Mouse (Mus musculus) embryonic facial prominence, embryonic 11.5 days (tissue): ENCODE measurements at regions not wholly inside any gene's neighbourhood (a gene's known extent, or its start where the extent isn't known, plus 50 kb on each side); places are given as distances from the start of the nearest gene placed in this dataset.

Experiments used
- ATAC-seq: fragments of 200-750 bp; cut with Nextera tagmentation; replicated peaks from 2 replicates; pipeline ENCODE4 v1.8.0; 2017; ENCODE audit warnings: low read depth; ENCODE audit not compliant: insufficient number of reproducible peaks, low FRiP score, low TSS enrichment
- DNase-seq: peaks from one replicate; pipeline ENCODE4 v3.0.0-alpha.2; 2015; ENCODE audit warnings: low spot score
- H3K27ac ChIP-seq: fragments of 300-500 bp; sonication (generic); replicated peaks from 2 replicates; pipeline ENCODE4 v1.5.1; 2014; ENCODE audit warnings: mild to moderate bottlenecking, low read depth, low read length, control low read depth
- H3K27me3 ChIP-seq: fragments of 300-500 bp; sonication (generic); 2 replicates; pipeline ENCODE4 v1.6.1; 2014; ENCODE audit warnings: mild to moderate bottlenecking, low read length, moderate library complexity, mixed read lengths; ENCODE audit not compliant: control insufficient read depth, insufficient read depth
- H3K36me3 ChIP-seq: fragments of 300-500 bp; sonication (generic); replicated peaks from 2 replicates; pipeline ENCODE4 v1.6.1; 2014; ENCODE audit warnings: low read depth, mild to moderate bottlenecking, low read length, moderate library complexity, mixed read lengths; ENCODE audit not compliant: control insufficient read depth, insufficient read depth
- H3K4me1 ChIP-seq: fragments of 300-500 bp; sonication (generic); 2 replicates; pipeline ENCODE4 v1.6.1; 2014; ENCODE audit warnings: low read length, mixed read lengths; ENCODE audit not compliant: control insufficient read depth, insufficient read depth
- H3K4me2 ChIP-seq: fragments of 300-500 bp; sonication (generic); 2 replicates; pipeline ENCODE4 v1.6.1; 2014; ENCODE audit warnings: low read depth, mild to moderate bottlenecking, control low read depth, low read length, moderate library complexity
- H3K4me3 ChIP-seq: fragments of 300-500 bp; sonication (generic); 2 replicates; pipeline ENCODE4 v1.5.1; 2014; ENCODE audit warnings: low read depth, low read length, control low read depth
- H3K9ac ChIP-seq: fragments of 300-500 bp; sonication (generic); replicated peaks from 2 replicates; pipeline ENCODE4 v1.6.1; 2014; ENCODE audit warnings: mild to moderate bottlenecking, control low read depth, low read length
- H3K9me3 ChIP-seq: fragments of 300-500 bp; sonication (generic); replicated peaks from 2 replicates; pipeline ENCODE4 v1.6.1; 2016; ENCODE audit warnings: mild to moderate bottlenecking, low read length, inconsistent platforms, mixed read lengths; ENCODE audit not compliant: control insufficient read depth
- WGBS: fragments of 180-500 bp; shearing (Covaris S2); extraction: QIAGEN DNeasy Blood & Tissue Kit; methylation state at CpG from one replicate; pipeline ENCODE4 v1.1.7; 2014; 5-methylcytosine and 5-hydroxymethylcytosine counted together

GRCm38 (mm10) chr12:24383016-24383415, 115.1 kb upstream of the Taf1b start:
- Histone ChIP-seq H3K4me2 (no peak overlapping the region), H3K9me3 (peaks cover 2% of the 10 kb centered on the region), H3K4me3 (no peak overlapping the region), H3K9ac (no peak overlapping the region), H3K27ac (no peak overlapping the region), H3K4me1 (no peaks in the 10 kb centered on the region), H3K36me3 (no peaks in the 10 kb centered on the region), H3K27me3 (no peaks in the 10 kb centered on the region)
- DNase-seq (no peak), ATAC-seq (no peak)
- WGBS: 82% methylated on average over 27 of the region's 27 CpGs

- H3K4me2 ChIP-seq: no peak overlapping the region
- no peak overlapping the region for H3K4me3 ChIP-seq
- H3K36me3 ChIP-seq: no peaks in the 10 kb centered on the region
- peak; percentile 31 for DNase-seq
- no peaks in the 10 kb centered on the region for H3K9me3 ChIP-seq
- H3K27me3 ChIP-seq: no peaks in the 10 kb centered on the region
- 69% methylated on average over 17 of the region's 17 CpGs for WGBS
- ATAC-seq: no peak
- no peaks in the 10 kb centered on the region for H3K4me1 ChIP-seq
- no peak overlapping the region for H3K9ac ChIP-seq
- H3K27ac ChIP-seq: no peak overlapping the region
These were observed 73.2 kb upstream of the Taf1b start for GRCm38 (mm10) chr12:24424958-24425357.
